Mouse (Mus musculus) liver, adult 2 months (tissue): ENCODE results near the gene Selenom.

Source experiments
- CTCF ChIP-seq: fragments of 200-500 bp; IDR thresholded peaks from 2 replicates; pipeline ENCODE4 v1.5.1; 2011; ENCODE audit warnings: low read depth, low read length, control low read depth
- POLR2A ChIP-seq: fragments of 200-500 bp; IDR thresholded peaks from 2 replicates; pipeline ENCODE4 v1.6.1; 2011; ENCODE audit warnings: low read length, control low read depth; ENCODE audit not compliant: insufficient read depth; ENCODE audit errors: extremely low read depth

DNA sequence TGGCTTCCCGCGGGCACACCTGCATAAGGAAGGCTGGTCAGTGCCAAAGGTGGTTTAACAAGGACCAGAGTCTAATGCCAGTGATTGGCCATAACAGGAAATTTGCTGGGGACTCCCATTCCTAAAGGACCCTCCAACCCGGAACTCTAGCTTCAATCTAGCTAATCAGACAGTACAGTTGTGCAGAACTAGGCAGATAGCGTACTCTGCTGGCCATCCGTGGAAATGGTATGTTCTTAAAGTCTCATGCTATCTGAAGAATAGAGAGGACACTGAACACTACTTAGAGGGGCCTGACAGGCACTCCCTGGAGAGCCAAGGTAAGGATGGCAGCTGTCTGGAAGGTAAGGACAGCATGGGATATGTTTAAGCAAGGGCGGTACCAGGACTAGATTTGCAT lies 17.1 kb downstream of the Selenom start:
- no peak for TF ChIP-seq POLR2A
- TF ChIP-seq CTCF, result no peak
